Mouse (Mus musculus) yolk sac, embryonic 10.5 days (tissue): ENCODE results near the gene Nisch.
A peak's percentile ranks its signal among the peaks of the same experiment; 100 is the strongest.

Experiments used
- DNase-seq: peaks from one replicate; pipeline ENCODE4 v3.0.0-alpha.2; 2017; ENCODE audit warnings: low spot score

Nisch gene

DNA sequence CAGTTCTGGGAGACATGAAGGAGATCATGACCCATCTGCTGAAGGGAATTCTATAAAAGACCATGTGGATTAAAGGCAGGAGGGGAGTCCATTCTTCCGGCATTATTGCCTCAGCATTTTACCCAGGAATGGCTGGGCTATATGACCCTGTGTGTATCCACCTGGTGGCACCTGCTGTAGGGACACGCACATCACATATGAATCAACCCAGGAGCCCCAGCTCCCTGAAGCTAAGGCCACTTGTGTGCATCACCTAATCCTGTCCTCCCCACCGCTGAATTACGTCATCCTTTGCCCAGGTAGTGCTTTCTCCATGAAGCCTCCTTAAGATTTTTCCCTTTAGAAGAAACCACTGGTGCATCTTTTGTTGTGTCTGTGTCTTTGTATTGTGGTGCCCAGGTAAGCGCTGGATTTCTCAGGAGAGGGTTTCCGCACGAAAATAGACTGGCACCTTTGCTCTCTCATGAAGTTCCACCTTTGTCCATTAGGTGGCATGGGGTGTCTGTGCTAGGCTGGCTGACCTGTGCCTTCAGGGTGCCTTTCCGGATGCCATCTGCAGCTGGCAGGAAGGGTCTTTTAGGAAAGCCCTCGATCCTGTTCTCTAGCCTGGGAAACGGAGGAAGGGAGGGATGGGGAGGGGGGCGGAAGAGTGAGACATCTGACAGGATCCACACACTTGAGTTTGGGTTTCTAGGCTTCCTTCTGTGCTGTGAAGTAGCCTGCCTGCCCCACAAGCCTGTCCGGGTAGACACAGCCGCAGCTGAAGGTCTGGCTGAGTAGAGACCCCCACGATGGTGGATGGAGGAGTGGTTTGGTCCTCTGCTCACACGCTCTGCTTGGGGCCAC lies 1.4 kb downstream of the Nisch start:
- no peak for DNase-seq

DNA sequence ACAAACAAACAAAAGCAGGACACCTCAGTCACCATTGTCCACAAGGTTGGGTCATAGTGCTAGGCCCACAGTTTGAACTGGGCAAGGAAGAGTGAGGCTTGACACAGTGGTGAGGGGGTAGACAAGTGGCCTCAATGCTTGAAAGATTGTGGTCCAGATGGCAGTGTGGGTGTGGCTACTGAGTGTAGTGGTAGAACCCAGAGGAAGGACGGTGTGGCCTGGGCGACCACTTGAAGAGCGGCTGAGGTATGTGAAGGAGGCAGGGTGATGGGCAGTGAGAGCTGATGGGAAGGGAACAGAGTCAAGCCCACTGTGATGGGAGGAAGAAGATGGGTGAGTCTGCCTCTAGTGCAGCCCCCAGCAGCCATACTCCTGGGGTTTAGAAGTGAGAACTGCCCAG lies 2.1 kb downstream of the Nisch start:
- DNase-seq = no peak

DNA sequence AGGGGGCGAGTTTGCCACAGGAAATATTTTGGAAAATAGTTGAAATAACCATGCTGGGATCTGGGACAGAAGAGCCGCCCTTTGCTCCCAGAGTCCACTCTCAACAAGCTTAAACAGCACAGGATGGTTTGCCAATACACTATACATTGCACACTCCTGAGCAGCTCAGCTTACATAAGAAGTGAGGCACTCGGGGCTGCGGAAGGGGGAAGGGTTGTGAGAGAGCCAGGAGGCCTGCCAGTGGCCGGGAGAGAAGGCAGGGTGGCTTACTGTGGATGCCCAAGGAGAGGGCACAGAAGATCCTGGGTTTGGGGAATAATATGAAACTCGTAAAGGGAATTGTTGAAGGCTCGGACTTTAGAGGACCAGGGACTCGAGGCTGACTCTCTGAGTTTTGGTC lies 2.9 kb downstream of the Nisch start:
- DNase-seq = peak; percentile 45

- DNase-seq = no peak
Observed at GRCm38 (mm10) chr14:31212499-31212898, 4.2 kb downstream of the Nisch start.

GRCm38 (mm10) chr14:31211854-31212253 lies 4.9 kb downstream of the Nisch start:
- DNase-seq = no peak

DNA sequence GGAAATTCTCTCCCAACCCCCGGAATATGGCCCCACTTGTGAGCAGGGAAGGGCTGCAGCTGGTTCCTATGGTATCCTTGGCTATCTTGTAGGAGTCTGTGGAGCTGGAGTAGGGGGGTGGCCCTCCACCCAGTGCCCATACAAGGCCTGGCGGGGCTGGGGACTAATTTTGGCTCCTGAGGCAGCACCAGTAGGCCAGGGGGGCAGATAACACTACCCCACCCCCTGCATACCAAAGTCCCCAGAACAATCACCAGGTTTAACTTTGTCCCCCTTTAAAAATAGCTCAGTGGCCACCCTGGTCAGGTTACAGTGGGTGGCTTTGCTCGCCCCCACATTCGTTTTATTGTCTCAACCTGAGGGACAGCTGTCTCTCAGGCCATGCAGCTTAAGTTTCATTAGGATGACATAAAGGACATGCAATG lies 7.6 kb downstream of the Nisch start:
- DNase-seq = no peak

DNA sequence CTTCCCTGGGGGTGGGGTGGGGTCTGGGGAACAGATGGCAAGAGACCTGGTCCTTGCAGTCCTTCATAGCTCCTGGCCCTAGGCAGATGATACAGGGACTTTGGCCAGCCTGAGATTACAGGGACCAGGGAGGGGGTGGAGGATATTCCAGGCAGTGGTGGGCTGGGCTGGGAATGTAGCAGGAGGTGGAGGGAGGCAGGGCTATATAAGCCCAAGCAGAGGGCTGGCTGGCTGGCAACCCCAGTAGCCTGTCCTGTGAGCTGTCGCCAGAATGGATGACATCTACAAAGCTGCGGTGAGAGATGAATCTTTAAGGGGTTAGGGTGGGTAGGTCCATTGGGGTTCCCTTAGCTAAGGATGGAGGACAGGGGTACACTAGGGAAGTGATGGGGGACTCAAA lies 8.7 kb downstream of the Nisch start, which contains the start of gene Tnnc1:
Gene Tnnc1 (plus strand): TSS at position 229 of the 400 bp plus-strand sequence.
- peak; percentile 65 for DNase-seq

GRCm38 (mm10) chr14:31207070-31207830 lies 9.5 kb downstream of the Nisch start:
- no peak for DNase-seq

GRCm38 (mm10) chr14:31206472-31206981 lies 10.2 kb downstream of the Nisch start:
- peak; percentile 94 for DNase-seq

DNA sequence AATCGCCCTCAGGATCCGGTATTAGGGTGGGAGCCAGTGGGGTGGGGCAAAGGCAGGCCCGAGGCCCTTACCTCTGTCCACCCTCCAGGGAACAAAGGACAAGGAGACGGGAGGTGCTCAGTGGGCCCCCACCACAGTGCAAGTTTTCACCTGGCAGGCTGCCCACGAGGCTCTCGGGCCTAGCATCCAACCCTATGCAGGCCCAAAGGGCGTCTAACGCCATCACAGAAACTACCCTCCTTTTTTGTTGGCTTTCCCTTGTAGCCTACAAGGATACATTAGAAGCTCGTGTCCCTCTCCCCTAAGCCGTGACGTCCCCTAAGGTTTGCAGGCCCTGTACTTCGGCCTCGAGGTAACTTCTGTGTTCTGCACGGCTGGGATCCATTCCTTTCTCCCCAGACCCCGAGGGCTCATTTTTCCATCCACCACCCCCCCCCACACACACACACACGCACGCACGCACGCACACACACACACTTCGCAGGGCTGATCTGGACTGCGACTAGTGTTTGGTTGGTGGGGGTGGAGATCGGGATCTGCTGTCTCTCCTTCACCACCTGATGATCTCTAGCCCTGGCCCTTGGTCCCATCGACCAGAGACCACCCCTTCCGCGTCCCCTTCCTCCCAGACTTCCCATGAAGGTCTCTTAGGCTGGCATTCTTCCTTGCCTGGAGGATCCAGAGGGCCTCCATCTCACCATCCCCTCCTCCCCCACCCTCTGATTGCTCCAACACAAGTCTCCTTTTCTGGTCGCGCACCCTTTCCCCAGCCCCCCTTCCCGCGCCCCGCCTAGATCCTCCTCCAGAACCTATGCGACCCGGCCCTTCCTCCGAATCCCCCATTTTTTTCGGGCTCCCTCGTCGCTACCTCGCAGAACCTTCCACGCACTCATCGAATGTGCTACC lies 10.9 kb downstream of the Nisch start:
- peak; percentile 68 for DNase-seq

- DNase-seq = no peak
Observed at GRCm38 (mm10) chr14:31205244-31205561, 11.5 kb downstream of the Nisch start.

- no peak for DNase-seq
Observed at GRCm38 (mm10) chr14:31204844-31205243, 11.9 kb downstream of the Nisch start.

GRCm38 (mm10) chr14:31200038-31200437 lies 16.7 kb downstream of the Nisch start:
- DNase-seq = no peak

GRCm38 (mm10) chr14:31199599-31199998 lies 17.1 kb downstream of the Nisch start:
- no peak for DNase-seq

DNA sequence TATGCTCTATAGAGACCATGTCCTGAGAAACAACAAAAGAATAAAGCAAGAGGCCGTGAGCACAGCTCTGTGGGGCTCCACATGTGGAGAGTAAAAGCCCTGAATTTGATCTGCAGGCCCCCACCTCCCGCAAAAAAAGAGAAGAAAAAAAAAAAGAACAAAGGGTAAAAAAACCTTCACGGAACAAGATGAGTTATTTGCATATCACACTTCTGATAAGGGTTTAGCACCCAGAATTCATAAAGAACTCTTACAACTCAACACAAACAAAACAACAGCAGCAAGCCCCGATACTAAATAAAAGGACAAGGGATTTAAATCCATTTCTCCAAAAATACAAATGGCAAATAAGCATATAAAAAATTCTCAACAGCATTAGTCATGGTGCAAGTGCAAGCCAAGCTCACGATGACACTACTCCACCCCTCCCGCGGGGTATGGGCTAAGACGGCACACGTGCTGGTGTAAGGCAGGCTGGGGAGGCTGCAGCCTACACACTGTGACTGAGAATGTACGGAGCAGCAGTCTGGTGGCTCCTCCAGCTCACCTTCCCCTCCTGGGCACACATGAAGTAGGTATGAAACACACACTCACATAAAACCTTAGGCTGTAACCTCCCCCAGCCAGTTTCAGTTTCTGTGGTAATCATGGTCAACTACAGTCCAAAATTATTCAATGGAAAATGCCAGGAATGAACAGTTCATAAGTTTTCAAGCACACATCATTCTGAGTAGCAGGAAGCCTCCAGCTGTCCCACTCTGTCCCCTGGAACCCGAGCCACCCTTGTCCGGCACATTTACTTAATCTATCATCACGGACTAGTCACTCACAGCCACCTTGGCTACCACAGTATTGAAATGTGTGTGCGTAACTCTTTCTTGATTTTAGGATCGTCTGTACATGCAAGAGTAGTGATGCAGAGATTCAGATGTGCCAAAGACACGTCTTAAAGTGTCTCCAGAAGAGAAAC lies 18.9 kb downstream of the Nisch start:
- no peak for DNase-seq

DNA sequence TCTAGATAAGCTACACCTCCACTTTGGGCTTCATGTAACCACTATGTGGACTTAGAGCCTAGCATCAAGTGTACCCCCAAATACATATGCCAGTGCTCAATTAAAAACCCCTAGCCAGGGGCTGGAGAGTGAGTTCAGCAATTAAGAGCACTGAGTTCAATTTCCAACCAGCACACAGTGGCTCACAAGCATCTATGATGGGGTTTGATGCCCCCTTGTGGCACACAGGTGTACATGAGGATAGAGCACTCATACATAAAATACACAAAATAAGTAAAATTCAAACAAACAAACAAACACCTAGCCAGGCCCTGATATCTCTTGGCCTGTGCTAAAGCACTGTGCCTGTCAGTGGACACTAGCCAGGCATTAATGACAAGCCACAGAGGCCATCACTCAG lies 20.8 kb downstream of the Nisch start:
- no peak for DNase-seq

- DNase-seq = no peak
Observed at GRCm38 (mm10) chr14:31195521-31195920, 21.2 kb downstream of the Nisch start.

- no peak for DNase-seq
Observed at GRCm38 (mm10) chr14:31194891-31195513, 21.7 kb downstream of the Nisch start.

GRCm38 (mm10) chr14:31194441-31194840 lies 22.3 kb downstream of the Nisch start:
- no peak for DNase-seq

- DNase-seq = no peak
Observed at GRCm38 (mm10) chr14:31193791-31194190, 23.0 kb downstream of the Nisch start.
